Mouse (Mus musculus): ENCODE results near the gene Ccdc149.

DNA sequence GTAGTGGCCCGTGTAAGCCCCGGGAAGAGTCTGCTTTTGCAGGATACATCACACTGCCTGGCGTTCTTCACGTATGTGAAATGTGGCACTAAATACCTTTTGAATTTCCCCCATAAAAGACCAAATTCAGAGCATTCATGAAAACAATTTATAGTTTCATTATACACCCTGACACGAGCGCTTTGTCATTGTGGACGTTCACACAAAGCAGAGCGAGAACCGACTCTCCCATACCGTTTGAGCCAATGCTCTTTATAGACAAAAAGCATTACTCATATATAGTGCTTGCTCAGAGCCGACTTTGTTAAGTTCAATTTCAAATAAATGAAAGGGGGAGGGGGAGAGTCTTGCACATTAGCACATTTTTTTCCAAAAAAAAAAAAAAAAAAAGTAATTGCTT, 31.0 kb downstream of the Ccdc149 start:
- no peak for TF ChIP-seq GATA1 (IDR thresholded peaks at IDR 0.05; ENCODE audit: borderline replicate concordance, low read length)
- no peak for TF ChIP-seq CTCF (IDR thresholded peaks at IDR 0.05; ENCODE audit: low read depth, low read length)

All from G1E (cell line).